Mouse (Mus musculus) ES-Bruce4 (cell line): ENCODE data around the gene Fcrl6.

Experiments used
- CTCF ChIP-seq: IDR thresholded peaks from one replicate; pipeline ENCODE4 v1.8.1; 2011; ENCODE audit warnings: low read depth, low read length
- POLR2A ChIP-seq: IDR thresholded peaks from one replicate; pipeline ENCODE4 v1.8.1; 2011; ENCODE audit warnings: low read length; ENCODE audit not compliant: insufficient read depth

GRCm38 (mm10) chr1:172616537-172617300, 14.4 kb upstream of the Fcrl6 start:
- TF ChIP-seq POLR2A: no peak
- no peak for TF ChIP-seq CTCF
